Mouse (Mus musculus): ENCODE results near the gene Glrx.

GRCm38 (mm10) chr13:75874608-75875376, 35.1 kb downstream of the Glrx start:
- TF ChIP-seq CTCF (IDR thresholded peaks at IDR 0.05; ENCODE audit: borderline replicate concordance, extremely low read depth, insufficient read depth, insufficient read length), result no peak
- no peak for TF ChIP-seq POLR2A (IDR thresholded peaks at IDR 0.05; ENCODE audit: borderline replicate concordance, extremely low read depth, insufficient read depth, insufficient read length, poor library complexity, severe bottlenecking)

All from brain, embryonic 14.5 days (tissue).